Mouse (Mus musculus): Measurements from ENCODE around the gene Rhcg.

DNA sequence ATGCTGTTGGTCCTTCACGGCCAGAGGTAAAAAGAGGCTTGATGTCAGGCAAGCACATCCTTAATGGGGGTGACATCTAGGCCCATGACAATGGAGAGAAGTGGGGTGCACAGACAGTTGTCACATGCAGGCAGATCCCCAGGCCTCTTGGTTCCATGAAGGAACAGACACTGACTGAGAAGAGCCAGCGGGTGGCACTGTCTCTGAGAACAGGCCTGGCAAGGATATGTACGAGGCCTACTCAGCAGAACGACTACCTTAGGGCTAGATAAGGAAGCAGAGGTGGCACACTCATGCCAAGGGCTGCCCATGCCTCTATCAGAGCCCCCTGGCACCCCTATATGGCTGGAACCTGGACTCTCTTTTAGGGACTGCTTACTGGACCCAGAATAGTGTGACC, 2.0 kb upstream of the Rhcg start:
- no peak for TF ChIP-seq CTCF (IDR thresholded peaks at IDR 0.05; ENCODE audit: borderline replicate concordance, control insufficient read depth, extremely low read depth, insufficient read depth, low read length, poor library complexity)
- TF ChIP-seq POLR2A (IDR thresholded peaks at IDR 0.05; ENCODE audit: control insufficient read depth, extremely low read depth, insufficient read depth, low read length, poor library complexity): no peak

Data from thymus, adult 2 months (tissue).